Mouse (Mus musculus) 3134 (cell line): Measurements from ENCODE around the gene Snx14.
A peak's percentile ranks its signal among the peaks of the same experiment; 100 is the strongest.

Experiments
- DNase-seq: peaks from one replicate; pipeline ENCODE4 v3.0.0-alpha.2; 2011; ENCODE audit warnings: low spot score; ENCODE audit not compliant: insufficient read length; ENCODE audit errors: extremely low read depth

The Snx14 gene

GRCm38 (mm10) chr9:88388826-88389225 lies 49.9 kb downstream of the Snx14 start:
- no peak for DNase-seq

GRCm38 (mm10) chr9:88380542-88380941 lies 58.2 kb downstream of the Snx14 start:
- no peak for DNase-seq

GRCm38 (mm10) chr9:88380076-88380475 lies 58.7 kb downstream of the Snx14 start:
- DNase-seq, result peak; percentile 52

DNA sequence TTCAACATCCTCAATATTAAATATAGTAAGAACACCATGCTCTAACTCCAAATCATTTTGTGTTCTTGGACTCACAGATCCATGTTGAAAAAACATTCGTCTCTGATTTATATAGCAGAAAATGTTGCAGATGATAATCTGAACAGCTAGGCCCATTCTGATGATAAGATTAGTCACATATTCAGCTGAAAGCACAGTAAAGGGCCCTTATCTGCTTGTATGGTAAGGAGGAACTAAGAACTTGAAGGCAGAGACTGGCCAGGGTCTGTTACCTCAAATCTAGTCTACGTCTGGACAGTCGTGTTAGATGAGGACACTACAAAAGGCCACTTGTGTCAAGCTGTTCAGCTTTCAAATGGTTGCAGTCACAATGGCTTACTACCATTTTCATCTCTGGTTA lies 59.7 kb downstream of the Snx14 start:
- no peak for DNase-seq

- no peak for DNase-seq
Observed at GRCm38 (mm10) chr9:88377483-88377882, 61.3 kb downstream of the Snx14 start.

- peak; percentile 67 for DNase-seq
Observed at GRCm38 (mm10) chr9:88373001-88373400, 65.8 kb downstream of the Snx14 start.

DNA sequence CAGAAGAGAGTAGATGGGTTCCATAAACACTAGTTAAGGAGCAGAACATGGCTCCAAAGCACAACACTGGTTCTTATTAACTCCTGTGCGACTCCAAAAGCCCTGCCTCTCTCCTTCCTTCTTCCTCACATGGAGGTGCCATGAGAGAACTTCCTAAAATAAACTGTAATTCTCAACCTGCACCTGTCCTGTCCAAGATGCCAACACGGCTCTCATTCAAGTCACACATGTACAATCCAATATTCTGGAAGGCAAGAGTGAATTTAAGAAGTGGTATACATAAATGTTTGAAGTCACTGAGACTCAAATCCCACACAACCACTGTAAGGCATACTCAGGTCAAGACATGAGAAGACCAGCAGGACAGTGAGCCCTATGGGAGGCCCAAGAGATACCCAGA lies 67.6 kb downstream of the Snx14 start:
- no peak for DNase-seq

DNA sequence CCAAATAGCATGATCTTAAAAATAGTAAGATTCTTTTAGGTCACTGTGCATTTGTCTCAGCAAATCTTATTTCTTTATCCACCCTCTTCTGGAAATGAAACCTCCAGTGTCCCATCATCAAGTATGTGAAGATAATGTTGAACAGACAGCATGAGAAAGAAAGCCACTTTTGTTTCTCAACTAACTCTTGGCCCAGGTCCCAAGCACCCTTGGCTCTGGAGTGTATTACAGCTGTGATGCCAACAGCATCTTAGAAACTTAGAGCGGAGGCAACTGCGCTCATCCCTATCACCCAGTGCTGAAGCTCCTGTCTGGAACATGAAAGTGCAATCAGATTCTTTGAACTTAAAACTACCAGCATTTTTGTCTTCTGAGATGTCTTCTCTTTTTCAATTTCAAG lies 69.1 kb downstream of the Snx14 start:
- DNase-seq, result no peak

- no peak for DNase-seq
Observed at GRCm38 (mm10) chr9:88368476-88368875, 70.3 kb downstream of the Snx14 start.

GRCm38 (mm10) chr9:88367751-88368150 lies 71.0 kb downstream of the Snx14 start:
- DNase-seq, result no peak

DNA sequence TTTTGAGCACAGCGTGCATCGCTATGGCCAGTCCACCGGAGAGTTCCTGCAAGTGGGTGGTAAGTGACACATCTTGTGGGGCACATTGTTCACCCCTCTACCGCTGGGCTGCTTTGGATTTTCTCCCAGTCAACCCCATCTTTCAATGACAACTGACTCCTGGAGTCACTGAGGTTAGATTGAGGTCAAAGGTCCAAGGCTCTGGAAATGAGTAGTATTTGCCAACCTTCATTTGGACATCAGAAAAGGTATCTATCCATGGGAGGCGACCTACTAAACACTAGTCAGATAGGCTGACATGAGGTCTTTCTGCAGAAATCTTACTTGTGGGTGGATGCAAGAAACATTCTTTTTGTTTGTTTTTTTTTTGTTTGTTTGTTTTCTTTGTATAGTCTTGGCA lies 71.4 kb downstream of the Snx14 start:
- DNase-seq, result no peak

GRCm38 (mm10) chr9:88366819-88367218 lies 71.9 kb downstream of the Snx14 start:
- DNase-seq, result no peak

GRCm38 (mm10) chr9:88366308-88366707 lies 72.5 kb downstream of the Snx14 start:
- no peak for DNase-seq

- no peak for DNase-seq
Observed at GRCm38 (mm10) chr9:88363102-88363501, 75.7 kb downstream of the Snx14 start.

GRCm38 (mm10) chr9:88362055-88362850 lies 76.5 kb downstream of the Snx14 start:
- no peak for DNase-seq

DNA sequence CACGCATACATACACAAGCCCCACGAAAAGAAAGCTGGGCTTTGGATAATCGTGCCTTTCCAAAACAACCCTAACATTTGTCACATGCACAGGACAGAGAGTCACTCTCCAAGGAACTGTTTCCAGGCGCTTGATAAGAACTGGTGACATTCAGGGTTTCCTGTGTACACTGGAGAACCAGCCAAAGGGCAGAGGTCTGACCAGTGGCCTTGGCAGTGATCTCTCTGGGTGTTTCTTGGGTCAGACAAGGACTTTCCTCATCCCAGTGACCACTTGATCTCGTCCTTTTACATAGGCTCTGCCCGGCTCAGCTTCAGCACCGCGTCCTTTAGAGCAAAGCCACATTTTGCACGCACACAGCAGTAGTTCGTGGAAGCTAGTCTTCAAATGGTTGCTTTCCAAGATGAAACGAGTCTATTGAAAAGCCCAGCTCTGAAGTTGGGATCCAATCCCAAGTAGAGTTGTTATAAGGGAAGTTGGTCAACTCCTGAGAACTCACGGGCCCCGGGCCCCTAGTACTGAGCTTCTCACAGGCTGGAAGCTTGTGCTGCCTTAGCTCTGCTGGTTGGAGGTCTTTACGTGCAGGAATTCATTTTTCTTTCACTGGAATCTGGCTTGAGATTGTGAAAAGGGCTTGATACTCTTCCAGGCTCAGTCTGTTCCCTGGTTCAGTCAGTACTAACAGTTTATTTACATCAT lies 77.4 kb downstream of the Snx14 start:
- DNase-seq, result no peak

DNA sequence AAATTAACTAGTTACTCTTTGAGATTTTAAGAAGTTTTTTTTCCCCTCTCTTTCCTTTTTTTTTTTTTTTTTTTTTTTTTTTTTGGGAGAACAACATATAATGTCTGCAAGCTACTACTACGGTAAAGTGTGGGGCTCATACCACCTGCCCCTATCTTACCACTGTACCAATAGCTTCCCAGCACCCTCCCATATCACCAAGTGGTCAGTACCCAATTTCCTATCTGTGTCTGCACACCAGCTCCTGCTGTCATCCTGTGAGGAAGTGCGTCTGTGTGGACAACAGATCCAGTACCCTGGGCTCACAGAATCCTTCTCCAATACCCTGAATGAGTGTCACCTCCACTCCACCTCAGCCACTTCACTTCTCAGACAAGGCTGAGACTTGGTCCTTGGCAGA lies 79.6 kb downstream of the Snx14 start:
- no peak for DNase-seq

DNA sequence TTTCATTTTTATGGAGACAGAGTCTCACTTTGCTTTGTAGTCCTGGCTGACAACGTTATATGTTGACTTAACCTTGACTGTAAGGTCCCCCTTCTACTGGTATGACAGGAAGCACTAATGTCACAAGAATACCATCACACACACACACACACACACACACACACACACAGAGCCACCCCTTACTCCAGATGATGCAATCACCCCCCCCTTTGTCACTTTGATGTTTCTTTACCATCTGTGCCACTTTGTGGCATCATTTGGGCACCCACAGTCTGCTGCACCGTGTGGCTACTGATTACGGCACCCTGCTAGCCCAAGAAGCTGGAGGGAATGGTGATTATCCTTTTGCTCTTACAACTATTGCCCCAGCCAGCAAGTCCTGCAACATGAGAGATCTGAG lies 81.6 kb downstream of the Snx14 start:
- DNase-seq, result no peak

GRCm38 (mm10) chr9:88353459-88353858 lies 85.3 kb downstream of the Snx14 start:
- DNase-seq, result no peak

DNA sequence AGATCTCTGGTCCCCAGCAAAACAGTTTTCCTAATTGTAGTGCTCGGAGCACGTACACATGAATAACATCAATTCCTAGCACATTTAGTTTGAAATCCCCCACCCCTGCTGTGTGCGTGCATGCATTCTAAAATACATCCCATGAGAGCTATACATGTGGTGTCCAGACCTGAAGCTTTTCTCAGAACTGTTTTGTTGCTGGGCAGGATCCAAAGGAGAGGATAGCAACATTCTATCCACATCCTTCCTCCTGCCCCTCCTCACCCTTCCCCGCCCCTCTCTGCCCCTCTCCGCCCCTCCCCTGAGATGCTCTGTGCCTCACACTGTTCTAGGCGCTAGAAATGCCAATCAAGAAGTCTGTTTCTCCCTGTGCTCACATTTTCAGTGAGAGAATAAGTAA lies 86.0 kb downstream of the Snx14 start:
- DNase-seq, result no peak

GRCm38 (mm10) chr9:88351163-88351562 lies 87.6 kb downstream of the Snx14 start:
- no peak for DNase-seq

GRCm38 (mm10) chr9:88350317-88350716 lies 88.4 kb downstream of the Snx14 start:
- DNase-seq, result no peak
